Mouse (Mus musculus): Measurements from ENCODE around the gene Hist2h2bb.

DNA sequence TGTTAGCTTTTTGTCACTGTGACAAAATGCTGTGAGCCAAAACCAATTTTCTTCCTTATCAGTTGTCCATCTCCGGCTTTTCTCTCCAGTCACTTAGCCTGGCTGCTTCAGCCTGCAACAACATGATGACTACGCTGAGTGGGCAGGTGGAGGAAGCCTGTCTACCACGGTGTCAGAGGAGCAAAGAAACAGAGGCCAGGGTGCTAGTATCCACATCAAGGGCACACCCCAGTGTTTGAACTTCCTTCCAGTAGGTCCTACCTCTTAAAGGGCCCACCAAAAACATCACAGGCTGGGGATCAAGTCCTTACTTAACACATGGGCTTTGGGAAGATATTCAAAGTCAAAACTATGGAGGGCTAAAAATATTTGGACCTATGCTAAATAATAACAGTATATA is 39.9 kb downstream of the Hist2h2bb start:
- TF ChIP-seq EP300 (IDR thresholded peaks at IDR 0.05; ENCODE audit: insufficient read depth, low read depth, low read length), result no peak
- TF ChIP-seq POLR2A (IDR thresholded peaks at IDR 0.05; ENCODE audit: insufficient read depth, low read depth, low read length), result no peak
- TF ChIP-seq CTCF (IDR thresholded peaks at IDR 0.05), result no peak

Data from heart, adult 2 months (tissue).